ENCODE assay signal across 29 mouse cellular contexts in the genomic region with DNA sequence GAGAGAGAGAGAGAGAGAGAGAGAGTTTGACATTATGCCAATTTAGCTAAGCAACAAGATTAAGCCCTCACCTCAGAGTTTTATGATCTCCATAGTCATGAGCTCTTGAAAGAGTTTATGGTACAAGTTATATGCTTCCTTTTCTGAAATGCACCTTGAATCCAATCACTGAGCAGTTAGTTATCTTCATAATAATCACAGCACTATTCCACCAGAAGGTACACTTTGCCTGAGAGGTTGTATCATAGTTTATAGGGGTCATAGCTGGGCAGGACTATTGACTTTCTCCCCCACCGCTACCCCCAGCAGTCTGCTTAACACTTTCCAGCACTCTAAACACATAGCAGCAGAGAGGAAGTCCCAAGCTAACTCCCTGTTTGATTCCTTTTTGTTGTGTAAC.
"Had no signal": no experiment of that assay in that cellular context is flagged by ENCODE, and none has a peak within 500 bp of the region (broad histone marks: within the 10 kb centered on the region; RNA-seq: fewer than 3 reads in every experiment).

No protein-coding gene starts in this region.

- H3K27ac ChIP-seq: heart, adult 2 months; heart, embryonic 13.5 days; heart, embryonic 15.5 days; hindbrain, embryonic 10.5 days; hindbrain, embryonic 13.5 days; hindbrain, embryonic 15.5 days; hindbrain, postnatal 0 days; kidney, embryonic 15.5 days; kidney, postnatal 0 days; layer of hippocampus, adult 2 months; limb, embryonic 13.5 days; limb, embryonic 15.5 days; liver, embryonic 12.5 days; liver, embryonic 14.5 days had no signal

- H3K9me3 ChIP-seq: heart, embryonic 13.5 days; heart, embryonic 15.5 days; hindbrain, embryonic 10.5 days; hindbrain, embryonic 13.5 days; hindbrain, embryonic 15.5 days; kidney, embryonic 15.5 days; limb, embryonic 13.5 days; limb, embryonic 15.5 days; liver, embryonic 12.5 days had no signal

- H3K27me3 ChIP-seq: heart, embryonic 13.5 days; heart, embryonic 15.5 days; hindbrain, embryonic 13.5 days; hindbrain, embryonic 15.5 days; kidney, embryonic 15.5 days; limb, embryonic 13.5 days; limb, embryonic 15.5 days; liver, embryonic 12.5 days had no signal

- ATAC-seq: forebrain, postnatal 0 days; hindbrain, postnatal 0 days; liver, embryonic 12.5 days had no signal

- H3K36me3 ChIP-seq: heart, embryonic 13.5 days; heart, embryonic 15.5 days; hindbrain, embryonic 10.5 days; hindbrain, embryonic 13.5 days; hindbrain, embryonic 15.5 days; kidney, embryonic 15.5 days; limb, embryonic 13.5 days; limb, embryonic 15.5 days; liver, embryonic 12.5 days had no signal

- H3K9ac ChIP-seq: forebrain, postnatal 0 days; heart, embryonic 13.5 days; heart, embryonic 15.5 days; hindbrain, embryonic 13.5 days; hindbrain, embryonic 15.5 days; kidney, embryonic 15.5 days; limb, embryonic 13.5 days; limb, embryonic 15.5 days; liver, embryonic 12.5 days; liver, embryonic 14.5 days had no signal

- H3K4me1 ChIP-seq: heart, embryonic 13.5 days; heart, embryonic 15.5 days; hindbrain, embryonic 10.5 days; hindbrain, embryonic 13.5 days; hindbrain, embryonic 15.5 days; kidney, embryonic 15.5 days; limb, embryonic 13.5 days; limb, embryonic 15.5 days; liver, embryonic 12.5 days had no signal

- H3K4me2 ChIP-seq: heart, embryonic 11.5 days; heart, embryonic 13.5 days; heart, embryonic 15.5 days; hindbrain, embryonic 13.5 days; hindbrain, embryonic 15.5 days; kidney, embryonic 15.5 days; limb, embryonic 13.5 days; limb, embryonic 15.5 days; liver, embryonic 12.5 days had no signal

- DNase-seq: forebrain, postnatal 0 days; gastrocnemius, postnatal 14 days; gastrocnemius, postnatal 36 days; heart, adult 11 months; heart, adult 2 months; heart, postnatal 14 days; heart, postnatal 4 days; kidney, adult 11 months; kidney, adult 2 months; kidney, adult 9 months; kidney, postnatal 14 days; kidney, postnatal 36 days; layer of hippocampus, adult 9-11 months; layer of hippocampus, postnatal 36 days; left cerebral cortex, postnatal 4 days had no signal

- H3K4me3 ChIP-seq: heart, adult 2 months; heart, embryonic 13.5 days; heart, embryonic 15.5 days; hindbrain, embryonic 10.5 days; hindbrain, embryonic 13.5 days; hindbrain, embryonic 15.5 days; kidney, embryonic 15.5 days; layer of hippocampus, adult 2 months; limb, embryonic 13.5 days; limb, embryonic 15.5 days; liver, embryonic 12.5 days had no signal
